In genomic region chr7:128592936-128593241, GRCm38 (mm10) we compare ENCODE assay signal across 8 mouse cellular contexts. TPM values are rescaled to one million over a fixed set of nuclear protein-coding genes. Genes with fewer than 3 reads are reported as not detected.
DNase-seq lines count a peak whose midpoint lies in the region; ATAC-seq and TF ChIP-seq lines count a peak whose summit lies in the region.

No protein-coding gene starts in this region.

- H3K4me2 ChIP-seq in heart, embryonic 12.5 days: peak overlapping the region; percentile 74
- H3K4me2 ChIP-seq in limb, embryonic 15.5 days: peak overlapping the region; percentile 47

- no peaks in the 10 kb centered on the region for H3K36me3 ChIP-seq in heart, embryonic 12.5 days
- H3K36me3 ChIP-seq in testis, adult 2 months (ENCODE audit: control insufficient read depth, insufficient read depth, low read length): no peaks in the 10 kb centered on the region
- H3K36me3 ChIP-seq in limb, embryonic 15.5 days: no peaks in the 10 kb centered on the region

- no peak for DNase-seq in heart, adult 11 months
- DNase-seq in testis, postnatal 10 days (ENCODE audit: low spot score): no peak
- DNase-seq in embryo, embryonic 10.5 days (ENCODE audit: low spot score): no peak
- DNase-seq in cerebellum, adult 9-11 months: no peak

- TF ChIP-seq CTCF in testis, adult 2 months (IDR thresholded peaks at IDR 0.05; ENCODE audit: control insufficient read depth, insufficient read depth, insufficient replicate concordance, low read depth, low read length): no peak

- H3K27ac ChIP-seq in heart, embryonic 12.5 days (ENCODE audit: poor library complexity, severe bottlenecking): no peak overlapping the region
- peak overlapping the region; percentile 42; the same call in 1 of the 2 replicates for H3K27ac ChIP-seq in testis, adult 2 months (ENCODE audit: control insufficient read depth, insufficient read depth, low read depth, low read length)
- peak overlapping the region; percentile 68 for H3K27ac ChIP-seq in limb, embryonic 15.5 days

- ATAC-seq in heart, embryonic 12.5 days (ENCODE audit: insufficient number of reproducible peaks, low FRiP score): no peak
- no peak for ATAC-seq in limb, embryonic 15.5 days (ENCODE audit: insufficient number of reproducible peaks, low FRiP score, low TSS enrichment, low read depth)
- ATAC-seq in megakaryocyte, adult 5-6 weeks (ENCODE audit: poor library complexity, severe bottlenecking): no peak

- H3K27me3 ChIP-seq in heart, embryonic 12.5 days (replicated peaks): no peaks in the 10 kb centered on the region
- H3K27me3 ChIP-seq in testis, adult 2 months (ENCODE audit: control insufficient read depth, insufficient read depth, low read length): no peaks in the 10 kb centered on the region
- no peaks in the 10 kb centered on the region for H3K27me3 ChIP-seq in limb, embryonic 15.5 days

- 0 out of 2 replicates have a peak, but pooled peaks cover 6% of the 10 kb centered on the region for H3K9me3 ChIP-seq in heart, embryonic 12.5 days (replicated peaks)
- no peaks in the 10 kb centered on the region for H3K9me3 ChIP-seq in limb, embryonic 15.5 days

- peaks cover 15% of the 10 kb centered on the region for H3K4me1 ChIP-seq in heart, embryonic 12.5 days (replicated peaks)
- H3K4me1 ChIP-seq in testis, adult 2 months (ENCODE audit: control insufficient read depth, insufficient read depth, low read length): peaks cover 7% of the 10 kb centered on the region
- peaks cover 15% of the 10 kb centered on the region for H3K4me1 ChIP-seq in limb, embryonic 15.5 days

- no peak overlapping the region for H3K4me3 ChIP-seq in heart, embryonic 12.5 days
- no peak overlapping the region for H3K4me3 ChIP-seq in testis, adult 2 months (ENCODE audit: control insufficient read depth, low read depth, low read length)
- peak overlapping the region; percentile 24; the same call in 1 of the 2 replicates for H3K4me3 ChIP-seq in limb, embryonic 15.5 days

- TF ChIP-seq POLR2A in testis, adult 2 months (IDR thresholded peaks at IDR 0.05; ENCODE audit: control insufficient read depth, low read depth, low read length): no peak

- H3K9ac ChIP-seq in heart, embryonic 12.5 days: no peak overlapping the region; the same call in 1 of the 2 replicates
- no peak overlapping the region for H3K9ac ChIP-seq in limb, embryonic 15.5 days

- 13% methylated on average over 6 of the region's 6 CpGs for WGBS in heart, embryonic 12.5 days
- WGBS in limb, embryonic 15.5 days: 17% methylated on average over 6 of the region's 6 CpGs

RNA-seq across cellular contexts. Expression of gene Inpp5f, which starts 18.2 kb away (rescaled TPM):
- 12.1 and 13.8 TPM in 2 replicates for polyA plus RNA-seq in heart, embryonic 12.5 days (2016; fragmentation: Nextera tagmentation; extraction: Ambion mirVana)
- 1.4 and 1.5 TPM in 2 replicates for polyA plus RNA-seq in testis, adult 2 months (2012; rRNA removed)
- polyA plus RNA-seq in limb, embryonic 15.5 days (2015; fragmentation: Nextera tagmentation; extraction: Ambion mirVana): 14.4 and 16.9 TPM in 2 replicates
- 36.6 and 44.5 TPM in 2 replicates for total RNA-seq in megakaryocyte, adult 5-6 weeks (2015)
- total RNA-seq in megakaryocyte, adult 5-6 weeks (2017): 37.3 and 38.9 TPM in 2 replicates
